Mouse (Mus musculus): ENCODE results near the gene Nck1.

Gene Nck1

GRCm38 (mm10) chr9:100469681-100470080 is 76.3 kb downstream of the Nck1 start:
- DNase-seq = peak in 1 of 2 experiments; percentile 52

- DNase-seq = peak; percentile 49 to 53
These were observed 77.8 kb downstream of the Nck1 start for GRCm38 (mm10) chr9:100468151-100468550.

- peak; percentile 90 to 93 for DNase-seq
These were observed 78.3 kb downstream of the Nck1 start for GRCm38 (mm10) chr9:100467653-100468052.

GRCm38 (mm10) chr9:100466743-100467142 is 79.2 kb downstream of the Nck1 start:
- DNase-seq = peak; percentile 92 to 93

- DNase-seq = peak; percentile 85 to 86
These were observed 79.9 kb downstream of the Nck1 start for GRCm38 (mm10) chr9:100465988-100466387.

- DNase-seq = peak; percentile 45 to 54
These were observed 80.6 kb downstream of the Nck1 start for GRCm38 (mm10) chr9:100465380-100465779.

- DNase-seq = no peak
These were observed 82.2 kb downstream of the Nck1 start for GRCm38 (mm10) chr9:100463771-100464170.

GRCm38 (mm10) chr9:100462098-100462497 is 83.8 kb downstream of the Nck1 start:
- DNase-seq = no peak

GRCm38 (mm10) chr9:100461671-100462070 is 84.3 kb downstream of the Nck1 start:
- DNase-seq = peak; percentile 84 to 88

GRCm38 (mm10) chr9:100460203-100460602 is 85.7 kb downstream of the Nck1 start:
- no peak for DNase-seq

- DNase-seq = no peak
These were observed 87.8 kb downstream of the Nck1 start for GRCm38 (mm10) chr9:100457971-100458681.

GRCm38 (mm10) chr9:100454664-100454993 is 91.3 kb downstream of the Nck1 start:
- peak in 1 of 2 experiments; percentile 55 for DNase-seq

- DNase-seq = peak; percentile 87 to 91
These were observed 91.8 kb downstream of the Nck1 start for GRCm38 (mm10) chr9:100453944-100454663.

- DNase-seq = no peak
These were observed 93.5 kb downstream of the Nck1 start for GRCm38 (mm10) chr9:100452432-100452831.

GRCm38 (mm10) chr9:100446059-100446686 is 99.8 kb downstream of the Nck1 start:
- DNase-seq = peak; percentile 86 to 92

Data from cerebellum, postnatal 25 days (tissue).